Mouse (Mus musculus) layer of hippocampus, postnatal 14 days (tissue): ENCODE data around the gene Trim30d. TPM values are rescaled to one million over a fixed set of nuclear protein-coding genes. Genes with fewer than 3 reads are reported as not detected.
"Not testable (repeated sequence)": the region's sequence is repeated elsewhere in the genome, so short reads cannot be mapped to it uniquely, and the experiment has no call there.

Source experiments
- DNase-seq, 2 experiments: peaks; one replicate each; pipeline ENCODE4 v3.0.0; 2021 to 2022; ENCODE audit warnings: low spot score in 2 of 2, mixed read lengths in 1 of 2
- long read RNA-seq, 2 experiments: library from polyadenylated mRNA; stranded (forward); transcript quantifications; one replicate each; pipeline ENCODE4 v2.0.0; 2021
- total RNA-seq, 2 experiments: library from RNA; stranded (reverse); gene quantifications; 2 replicates each; pipeline ENCODE4 v1.2.3; 2021

Trim30d gene
- under 1 TPM; 0.14 to 0.31 TPM for total RNA-seq
- long read RNA-seq, experiment 1, result 0 reads
- long read RNA-seq, experiment 2, result 0 reads

GRCm38 (mm10) chr7:104507421-104508065 is at the start of gene Trim30d:
Trim30d (minus strand) TSS chr7:104507849.
- not testable (repeated sequence) for DNase-seq

- DNase-seq, result no peak
Measured at GRCm38 (mm10) chr7:104552700-104553099, 45.1 kb upstream of the Trim30d start.

- no peak for DNase-seq
Measured at GRCm38 (mm10) chr7:104549833-104550232, 42.2 kb upstream of the Trim30d start, which contains the start of gene Olfr651. Olfr651 (plus strand) TSS chr7:104550133.

GRCm38 (mm10) chr7:104501589-104502371 is 5.9 kb downstream of the Trim30d start:
- no peak for DNase-seq

GRCm38 (mm10) chr7:104501186-104501585 is 6.5 kb downstream of the Trim30d start:
- not testable (repeated sequence) for DNase-seq

- DNase-seq, result not testable (repeated sequence)
Measured at GRCm38 (mm10) chr7:104499464-104499863, 8.2 kb downstream of the Trim30d start.

GRCm38 (mm10) chr7:104465065-104465744 is 42.4 kb downstream of the Trim30d start, which contains the start of gene Trim30a:
Trim30a (minus strand) TSS chr7:104465193.
- no peak for DNase-seq

- DNase-seq, result no peak
Measured at GRCm38 (mm10) chr7:104445961-104446645, 61.5 kb downstream of the Trim30d start.

Other genes starting within 250 kb of the Trim30d start
- under 1 TPM; 0.25 to 0.55 TPM for gene Trim5, start 219.8 kb downstream of the Trim30d start, total RNA-seq
- 1 to 10 TPM; 2.0 to 2.1 TPM for gene Trim12a, start 192.4 kb downstream of the Trim30d start, total RNA-seq
- not detected for gene Trim34b, start 178.4 kb downstream of the Trim30d start, total RNA-seq
- gene Trim12c, start 154.5 kb downstream of the Trim30d start, total RNA-seq, result 1 to 10 TPM; 1.5 to 2.0 TPM
- not detected for gene Trim30b, start 138.0 kb downstream of the Trim30d start, total RNA-seq
- gene Trim30c, start 107.0 kb downstream of the Trim30d start, total RNA-seq, result not detected
- under 1 TPM; 0.52 to 0.74 TPM for gene Trim30a, start 42.7 kb downstream of the Trim30d start, total RNA-seq
- gene Olfr651, start 42.3 kb upstream of the Trim30d start, total RNA-seq, result not detected
- gene Olfr652, start 53.1 kb upstream of the Trim30d start, total RNA-seq, result not detected
- gene Olfr653, start 69.5 kb upstream of the Trim30d start, total RNA-seq, result not detected
- not detected for gene Olfr654, start 79.2 kb upstream of the Trim30d start, total RNA-seq
- gene Olfr655, start 93.9 kb upstream of the Trim30d start, total RNA-seq, result not detected
- gene Olfr656, start 106.1 kb upstream of the Trim30d start, total RNA-seq, result not detected
- not detected for gene Olfr657, start 116.9 kb upstream of the Trim30d start, total RNA-seq
- not detected for gene Olfr658, start 139.5 kb upstream of the Trim30d start, total RNA-seq
- gene Olfr659, start 158.9 kb upstream of the Trim30d start, total RNA-seq, result not detected
- gene Olfr661, start 178.7 kb upstream of the Trim30d start, total RNA-seq, result not detected